ENCODE assay signal across 24 mouse cellular contexts in genomic region chr7:44789531-44789930, GRCm38 (mm10).
"Had no signal": no experiment of that assay in that cellular context is flagged by ENCODE, and none has a peak within 500 bp of the region (broad histone marks: within the 10 kb centered on the region; RNA-seq: fewer than 3 reads in every experiment).

No protein-coding gene starts in this region.

- H3K4me3 ChIP-seq: kidney, embryonic 15.5 days; limb, embryonic 12.5 days; limb, embryonic 15.5 days; liver, embryonic 12.5 days; liver, embryonic 15.5 days; midbrain, embryonic 10.5 days; midbrain, embryonic 13.5 days; myocyte; neural tube, embryonic 13.5 days had no signal

- ATAC-seq: inflammation-experienced regulatory T-cells, adult 6 months; intestine, embryonic 16.5 days; liver, embryonic 12.5 days; midbrain, embryonic 13.5 days; midbrain, embryonic 16.5 days had no signal

- H3K9ac ChIP-seq: kidney, embryonic 15.5 days; limb, embryonic 12.5 days; limb, embryonic 15.5 days; liver, embryonic 12.5 days; liver, embryonic 15.5 days; midbrain, embryonic 13.5 days; neural tube, embryonic 13.5 days had no signal

- H3K9me3 ChIP-seq: kidney, embryonic 15.5 days; limb, embryonic 15.5 days; liver, embryonic 15.5 days had no signal

- H3K27me3 ChIP-seq: kidney, embryonic 15.5 days; limb, embryonic 15.5 days; midbrain, embryonic 13.5 days; neural tube, embryonic 13.5 days had no signal

- H3K27ac ChIP-seq: kidney, embryonic 15.5 days; limb, embryonic 12.5 days; limb, embryonic 15.5 days; liver, embryonic 12.5 days; liver, embryonic 15.5 days; midbrain, embryonic 10.5 days; midbrain, embryonic 13.5 days; neural tube, embryonic 13.5 days; stomach, postnatal 0 days had no signal

- H3K4me2 ChIP-seq: kidney, embryonic 15.5 days; limb, embryonic 12.5 days; limb, embryonic 15.5 days; liver, embryonic 12.5 days; liver, embryonic 15.5 days; midbrain, embryonic 13.5 days; neural tube, embryonic 13.5 days had no signal

- H3K36me3 ChIP-seq: kidney, embryonic 15.5 days; limb, embryonic 12.5 days; limb, embryonic 15.5 days; liver, embryonic 12.5 days; liver, embryonic 15.5 days; midbrain, embryonic 10.5 days; midbrain, embryonic 13.5 days; neural tube, embryonic 13.5 days had no signal

- DNase-seq: kidney, adult 8-10 months; kidney, postnatal 14 days; kidney, postnatal 4 days; left cerebral cortex, postnatal 4 days; lung, adult 2 months; lung, postnatal 14 days; lung, postnatal 4 days; retina, postnatal 1 day; right cerebral cortex, postnatal 25 days; thymus, adult 18-20 months; thymus, postnatal 14 days had no signal

- H3K4me1 ChIP-seq: kidney, embryonic 15.5 days; limb, embryonic 12.5 days; limb, embryonic 15.5 days; liver, embryonic 12.5 days; liver, embryonic 15.5 days; midbrain, embryonic 13.5 days; neural tube, embryonic 13.5 days had no signal
